Mouse (Mus musculus): ENCODE results near the gene Ssx2ip. TPM values are rescaled to one million over a fixed set of nuclear protein-coding genes. Genes with fewer than 3 reads are reported as not detected.

The Ssx2ip gene
- polyA plus RNA-seq, 1 experiment from 2014 or later = 16.7 TPM

DNA sequence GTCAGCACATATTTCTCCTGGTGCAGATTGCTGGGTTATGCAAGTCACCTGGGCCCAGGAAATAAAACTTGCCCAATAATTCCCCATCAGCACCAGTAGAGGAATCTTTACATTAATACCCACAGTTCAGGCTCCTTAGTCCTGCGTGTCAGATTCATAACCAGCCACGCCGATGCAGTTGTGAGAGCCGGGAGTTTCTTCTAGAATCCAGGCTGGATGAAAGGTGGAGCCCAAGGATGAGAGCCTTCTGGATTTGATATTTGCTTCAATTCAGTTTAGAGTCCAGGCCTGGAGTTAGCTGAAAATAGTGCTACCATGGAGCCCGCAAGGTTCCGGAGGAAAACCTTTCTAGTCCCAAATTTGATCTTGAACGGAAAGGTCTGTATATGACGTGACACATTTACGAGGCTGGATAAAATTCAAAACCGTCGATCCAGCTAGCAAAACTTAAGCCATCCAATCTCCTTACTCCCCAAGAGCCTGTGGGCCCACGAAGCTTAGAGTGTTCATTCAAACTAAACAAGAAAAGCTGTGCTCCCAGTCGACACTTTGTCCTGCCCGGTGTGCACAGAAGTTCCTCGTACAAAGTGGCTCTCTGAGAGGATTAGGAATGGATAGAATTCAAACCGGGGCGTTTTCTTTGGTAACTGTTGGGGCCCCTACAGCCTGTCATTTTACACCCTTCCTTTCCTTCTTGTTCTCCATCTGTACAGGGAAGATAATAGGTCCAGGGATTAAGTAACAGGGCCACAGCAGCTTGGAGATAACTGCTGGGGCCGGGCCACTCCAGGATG lies 968 bp downstream of the Ssx2ip start:
- Histone ChIP-seq H3K9me3 (replicated peaks) (no peaks in the 10 kb centered on the region; the same call in 1 of the 2 replicates), H3K27me3 (replicated peaks) (no peaks in the 10 kb centered on the region), H3K9ac (replicated peaks) (peak overlapping the region; percentile 93), H3K4me3 (replicated peaks) (peak overlapping the region; percentile 89), H3K36me3 (no peaks in the 10 kb centered on the region), H3K27ac (replicated peaks) (peak overlapping the region; percentile 90), H3K4me2 (peak overlapping the region; percentile 61), H3K4me1 (peaks cover 34% of the 10 kb centered on the region)
- ATAC-seq (ENCODE audit: low FRiP score) = no peak
- WGBS = 34% methylated on average over 18 of the region's 18 CpGs

GRCm38 (mm10) chr3:146406007-146406341 lies 1.5 kb downstream of the Ssx2ip start:
- 71% methylated on average over 5 of the region's 5 CpGs for WGBS
- no peak for ATAC-seq (ENCODE audit: low FRiP score)
- Histone ChIP-seq H3K9ac (replicated peaks) (peak overlapping the region; percentile 93; the same call in 1 of the 2 replicates), H3K4me1 (peaks cover 34% of the 10 kb centered on the region), H3K27ac (replicated peaks) (no peak overlapping the region), H3K4me2 (peak overlapping the region; percentile 61), H3K27me3 (replicated peaks) (no peaks in the 10 kb centered on the region), H3K9me3 (replicated peaks) (no peaks in the 10 kb centered on the region; the same call in 1 of the 2 replicates), H3K4me3 (replicated peaks) (peak overlapping the region; percentile 89), H3K36me3 (no peaks in the 10 kb centered on the region)

- Histone ChIP-seq H3K4me2 (peak overlapping the region; percentile 16; the same call in 1 of the 2 replicates), H3K27me3 (replicated peaks) (no peaks in the 10 kb centered on the region), H3K9me3 (replicated peaks) (no peaks in the 10 kb centered on the region; the same call in 1 of the 2 replicates), H3K4me1 (peaks cover 38% of the 10 kb centered on the region), H3K27ac (replicated peaks) (no peak overlapping the region), H3K4me3 (replicated peaks) (no peak overlapping the region), H3K36me3 (no peaks in the 10 kb centered on the region), H3K9ac (replicated peaks) (no peak overlapping the region)
- ATAC-seq (ENCODE audit: low FRiP score) = no peak
- 86% methylated on average over 16 of the region's 16 CpGs for WGBS
Observed at GRCm38 (mm10) chr3:146407086-146407721, 2.8 kb downstream of the Ssx2ip start.

DNA sequence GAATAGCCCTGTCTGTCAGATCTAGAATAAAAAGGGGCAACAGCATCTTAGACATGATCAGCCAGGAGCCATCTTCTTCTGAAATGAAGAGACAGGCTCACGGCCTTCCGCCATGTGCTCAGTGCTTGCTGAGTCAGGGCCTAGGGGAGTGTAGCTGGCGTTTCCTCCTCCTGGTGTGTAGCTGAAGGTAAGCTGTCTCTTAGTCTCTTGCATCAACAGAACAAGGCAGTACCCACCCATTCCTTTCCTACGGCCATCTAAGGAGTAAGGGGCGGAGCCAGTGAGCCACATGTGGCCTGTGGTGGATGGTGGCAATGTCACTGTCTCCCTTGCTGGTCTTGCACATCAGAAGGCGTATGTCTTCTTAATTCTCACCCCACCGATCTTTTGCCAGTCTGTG lies 5.7 kb downstream of the Ssx2ip start:
- Histone ChIP-seq H3K27me3 (replicated peaks) (no peaks in the 10 kb centered on the region), H3K4me1 (peaks cover 31% of the 10 kb centered on the region), H3K36me3 (no peaks in the 10 kb centered on the region), H3K4me2 (no peak overlapping the region), H3K4me3 (replicated peaks) (no peak overlapping the region), H3K27ac (replicated peaks) (no peak overlapping the region), H3K9me3 (replicated peaks) (no peaks in the 10 kb centered on the region), H3K9ac (replicated peaks) (no peak overlapping the region)
- 83% methylated on average over 7 of the region's 7 CpGs for WGBS
- ATAC-seq (ENCODE audit: low FRiP score) = no peak

- Histone ChIP-seq H3K4me2 (no peak overlapping the region), H3K4me3 (replicated peaks) (no peak overlapping the region), H3K9ac (replicated peaks) (no peak overlapping the region), H3K27ac (replicated peaks) (no peak overlapping the region), H3K4me1 (peaks cover 13% of the 10 kb centered on the region), H3K36me3 (no peaks in the 10 kb centered on the region), H3K27me3 (replicated peaks) (no peaks in the 10 kb centered on the region), H3K9me3 (replicated peaks) (no peaks in the 10 kb centered on the region)
- peak; percentile 17; the same call in 1 of the 2 replicates for ATAC-seq (ENCODE audit: low FRiP score)
- 78% methylated on average over 2 of the region's 2 CpGs for WGBS
Observed at GRCm38 (mm10) chr3:146412008-146412407, 7.6 kb downstream of the Ssx2ip start.

DNA sequence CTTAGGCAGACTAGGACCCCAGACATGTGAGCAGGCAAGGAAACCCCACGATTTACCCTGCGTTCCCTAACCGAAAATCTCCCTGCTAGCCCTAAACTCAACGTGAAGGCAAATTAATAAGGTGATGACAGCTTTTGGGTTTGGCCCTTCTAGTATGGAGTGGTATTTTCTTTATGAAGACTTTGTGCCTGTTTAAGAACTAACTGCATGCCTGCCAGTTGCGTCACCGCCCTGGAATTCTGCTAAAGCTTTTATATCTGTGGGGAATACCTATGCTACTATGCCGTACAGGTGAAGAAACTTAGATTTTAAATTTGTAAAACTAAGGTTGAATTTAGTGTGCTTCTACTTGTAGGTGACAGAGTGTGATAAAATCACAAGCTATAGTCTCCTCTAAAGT lies 8.0 kb downstream of the Ssx2ip start:
- H3K36me3 ChIP-seq = no peaks in the 10 kb centered on the region
- H3K9ac ChIP-seq (replicated peaks) = no peak overlapping the region
- H3K4me3 ChIP-seq (replicated peaks) = no peak overlapping the region
- WGBS = 95% methylated on average over 7 of the region's 7 CpGs
- ATAC-seq (ENCODE audit: low FRiP score) = no peak
- H3K4me1 ChIP-seq = peaks cover 8% of the 10 kb centered on the region; the same call in 1 of the 2 replicates
- H3K27ac ChIP-seq (replicated peaks) = no peak overlapping the region
- H3K9me3 ChIP-seq (replicated peaks) = no peaks in the 10 kb centered on the region
- no peaks in the 10 kb centered on the region for H3K27me3 ChIP-seq (replicated peaks)
- no peak overlapping the region for H3K4me2 ChIP-seq

DNA sequence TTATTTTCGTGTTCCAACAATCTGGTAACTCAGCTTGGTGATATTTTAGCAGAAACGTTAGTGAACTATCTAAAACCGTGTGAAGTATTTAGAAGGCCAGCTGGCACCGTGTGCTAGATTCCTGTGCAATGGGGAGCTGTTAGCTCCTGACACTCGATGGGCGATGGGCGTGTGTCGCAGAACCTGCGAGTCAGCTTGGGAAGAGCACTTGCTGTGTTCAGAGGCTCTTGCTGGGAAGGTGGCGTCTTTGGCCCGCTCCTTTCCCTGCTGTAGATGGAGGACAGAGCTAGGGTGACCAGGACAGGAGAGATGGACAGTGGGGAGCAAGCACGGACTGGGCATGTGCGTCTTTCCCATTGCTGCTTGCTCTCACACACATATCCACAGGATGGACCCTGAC lies 8.6 kb downstream of the Ssx2ip start:
- Histone ChIP-seq H3K4me3 (replicated peaks) (no peak overlapping the region), H3K36me3 (no peaks in the 10 kb centered on the region), H3K27me3 (replicated peaks) (no peaks in the 10 kb centered on the region), H3K27ac (replicated peaks) (no peak overlapping the region), H3K4me1 (peaks cover 8% of the 10 kb centered on the region; the same call in 1 of the 2 replicates), H3K9me3 (replicated peaks) (no peaks in the 10 kb centered on the region), H3K9ac (replicated peaks) (no peak overlapping the region), H3K4me2 (no peak overlapping the region)
- ATAC-seq (ENCODE audit: low FRiP score) = no peak
- 93% methylated on average over 13 of the region's 13 CpGs for WGBS

- H3K27me3 ChIP-seq (replicated peaks) = no peaks in the 10 kb centered on the region
- no peak overlapping the region for H3K4me2 ChIP-seq
- no peak overlapping the region for H3K27ac ChIP-seq (replicated peaks)
- peaks cover 6% of the 10 kb centered on the region for H3K36me3 ChIP-seq
- H3K4me1 ChIP-seq = peaks cover 8% of the 10 kb centered on the region; the same call in 1 of the 2 replicates
- WGBS = 88% methylated on average over 4 of the region's 4 CpGs
- ATAC-seq (ENCODE audit: low FRiP score) = no peak
- H3K4me3 ChIP-seq (replicated peaks) = no peak overlapping the region
- H3K9me3 ChIP-seq (replicated peaks) = no peaks in the 10 kb centered on the region
- H3K9ac ChIP-seq (replicated peaks) = no peak overlapping the region
Observed at GRCm38 (mm10) chr3:146413992-146414391, 9.6 kb downstream of the Ssx2ip start.

- Histone ChIP-seq H3K27ac (replicated peaks) (no peak overlapping the region), H3K4me3 (replicated peaks) (no peak overlapping the region), H3K9ac (replicated peaks) (no peak overlapping the region), H3K9me3 (replicated peaks) (no peaks in the 10 kb centered on the region), H3K4me1 (peaks cover 8% of the 10 kb centered on the region; the same call in 1 of the 2 replicates), H3K27me3 (replicated peaks) (no peaks in the 10 kb centered on the region), H3K4me2 (no peak overlapping the region), H3K36me3 (peaks cover 12% of the 10 kb centered on the region)
- WGBS = 92% methylated on average over 12 of the region's 12 CpGs
- no peak for ATAC-seq (ENCODE audit: low FRiP score)
Observed at GRCm38 (mm10) chr3:146414555-146414954, 10.1 kb downstream of the Ssx2ip start.

DNA sequence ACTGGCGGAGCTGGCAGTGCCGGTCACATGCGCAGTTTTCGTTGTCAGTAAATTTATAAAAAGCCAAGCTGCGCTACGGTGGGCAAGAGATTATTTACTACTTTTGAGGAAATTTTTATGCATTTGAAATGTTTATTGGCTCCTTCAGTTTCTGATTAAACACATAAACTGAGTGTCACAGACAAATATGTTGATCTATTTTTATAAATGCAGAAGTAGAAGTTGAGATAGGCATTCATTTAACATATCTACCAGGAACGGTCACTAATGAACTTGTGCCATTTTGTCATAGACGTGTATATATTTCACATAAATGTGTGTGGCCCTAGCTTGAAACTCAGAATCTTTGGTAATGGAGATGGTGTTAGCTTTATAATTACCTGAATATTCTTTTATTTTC lies 13.4 kb downstream of the Ssx2ip start:
- Histone ChIP-seq H3K4me3 (replicated peaks) (no peak overlapping the region), H3K9ac (replicated peaks) (no peak overlapping the region), H3K9me3 (replicated peaks) (no peaks in the 10 kb centered on the region), H3K27me3 (replicated peaks) (no peaks in the 10 kb centered on the region), H3K4me1 (no peaks in the 10 kb centered on the region), H3K4me2 (no peak overlapping the region), H3K36me3 (peaks cover 30% of the 10 kb centered on the region), H3K27ac (replicated peaks) (no peak overlapping the region)
- ATAC-seq (ENCODE audit: low FRiP score) = no peak
- WGBS = 97% methylated on average over 8 of the region's 8 CpGs

DNA sequence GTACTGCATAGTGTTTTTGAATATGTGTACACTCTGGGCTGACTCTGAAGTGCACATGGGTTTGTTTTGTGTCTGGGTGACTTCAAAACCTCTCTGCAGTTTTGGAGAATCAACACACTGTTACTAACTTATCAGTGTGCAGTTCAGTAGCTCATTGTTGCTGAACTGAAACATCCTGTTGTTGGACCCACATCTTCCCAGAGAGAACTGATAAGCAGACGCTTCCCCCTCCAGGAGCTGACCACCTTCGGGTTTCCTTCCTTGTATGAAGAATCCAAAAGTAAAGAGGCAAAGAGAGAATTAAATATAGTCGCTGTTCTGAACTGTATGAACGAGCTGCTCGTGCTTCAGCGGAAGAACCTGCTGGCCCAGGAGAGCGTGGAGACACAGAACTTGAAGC lies 14.5 kb downstream of the Ssx2ip start:
- no peaks in the 10 kb centered on the region for H3K4me1 ChIP-seq
- H3K36me3 ChIP-seq = peaks cover 39% of the 10 kb centered on the region
- no peaks in the 10 kb centered on the region for H3K9me3 ChIP-seq (replicated peaks)
- H3K4me2 ChIP-seq = no peak overlapping the region
- no peak overlapping the region for H3K27ac ChIP-seq (replicated peaks)
- 94% methylated on average over 7 of the region's 7 CpGs for WGBS
- ATAC-seq (ENCODE audit: low FRiP score) = no peak
- no peak overlapping the region for H3K4me3 ChIP-seq (replicated peaks)
- no peaks in the 10 kb centered on the region for H3K27me3 ChIP-seq (replicated peaks)
- H3K9ac ChIP-seq (replicated peaks) = no peak overlapping the region

GRCm38 (mm10) chr3:146419534-146419933 lies 15.1 kb downstream of the Ssx2ip start:
- Histone ChIP-seq H3K4me1 (peaks cover 3% of the 10 kb centered on the region; the same call in 1 of the 2 replicates), H3K36me3 (peaks cover 39% of the 10 kb centered on the region), H3K27ac (replicated peaks) (no peak overlapping the region), H3K27me3 (replicated peaks) (no peaks in the 10 kb centered on the region), H3K9ac (replicated peaks) (no peak overlapping the region), H3K9me3 (replicated peaks) (no peaks in the 10 kb centered on the region), H3K4me3 (replicated peaks) (no peak overlapping the region), H3K4me2 (no peak overlapping the region)
- ATAC-seq (ENCODE audit: low FRiP score) = no peak
- WGBS = 89% methylated on average over 9 of the region's 9 CpGs

Measured in neural tube, embryonic 15.5 days (tissue).